Mouse (Mus musculus) liver, embryonic 12.5 days (tissue): ENCODE data around the gene Shroom2. TPM values are rescaled to one million over a fixed set of nuclear protein-coding genes. Genes with fewer than 3 reads are reported as not detected.

Experiments
- ATAC-seq: fragments of 200-750 bp; cut with Nextera tagmentation; 2 replicates; pipeline ENCODE4 v1.8.0; 2017; ENCODE audit warnings: moderate number of reproducible peaks, mild to moderate bottlenecking, moderate library complexity
- H3K27ac ChIP-seq: fragments of 300-500 bp; sonication (generic); 2 replicates; pipeline ENCODE4 v1.5.1; 2016; ENCODE audit warnings: mild to moderate bottlenecking
- H3K27me3 ChIP-seq: fragments of 300-500 bp; sonication (generic); replicated peaks from 2 replicates; pipeline ENCODE4 v1.6.1; 2016; ENCODE audit warnings: mild to moderate bottlenecking, moderate library complexity
- H3K36me3 ChIP-seq: fragments of 300-500 bp; sonication (generic); 2 replicates; pipeline ENCODE4 v1.6.1; 2016; ENCODE audit warnings: mild to moderate bottlenecking, moderate library complexity
- H3K4me1 ChIP-seq: fragments of 300-500 bp; sonication (generic); 2 replicates; pipeline ENCODE4 v1.6.1; 2016
- H3K4me2 ChIP-seq: fragments of 300-500 bp; sonication (generic); 2 replicates; pipeline ENCODE4 v1.6.1; 2016; ENCODE audit warnings: mild to moderate bottlenecking, moderate library complexity
- H3K4me3 ChIP-seq: fragments of 300-500 bp; sonication (generic); 2 replicates; pipeline ENCODE4 v1.5.1; 2016; ENCODE audit warnings: mild to moderate bottlenecking, moderate library complexity
- H3K9ac ChIP-seq: fragments of 300-500 bp; sonication (generic); 2 replicates; pipeline ENCODE4 v1.6.1; 2016; ENCODE audit warnings: mild to moderate bottlenecking, moderate library complexity
- H3K9me3 ChIP-seq: fragments of 300-500 bp; sonication (generic); replicated peaks from 2 replicates; pipeline ENCODE4 v1.6.1; 2016; ENCODE audit warnings: mild to moderate bottlenecking, moderate library complexity
- WGBS: fragments of 180-500 bp; shearing (Covaris S2); methylation state at CpG from one replicate; pipeline ENCODE4 v1.1.7; 2016; ENCODE audit not compliant: insufficient replicate concordance; 5-methylcytosine and 5-hydroxymethylcytosine counted together
- polyA plus RNA-seq: library from polyadenylated mRNA; unstranded; fragments of >200 nt; fragmentation: Nextera tagmentation; extraction: Ambion mirVana; gene quantifications from 2 replicates; pipeline ENCODE4 v1.2.1, GENCODE M21; 2016

Shroom2 gene
- polyA plus RNA-seq, 1 experiment from 2014 or later = 1.9 TPM

DNA sequence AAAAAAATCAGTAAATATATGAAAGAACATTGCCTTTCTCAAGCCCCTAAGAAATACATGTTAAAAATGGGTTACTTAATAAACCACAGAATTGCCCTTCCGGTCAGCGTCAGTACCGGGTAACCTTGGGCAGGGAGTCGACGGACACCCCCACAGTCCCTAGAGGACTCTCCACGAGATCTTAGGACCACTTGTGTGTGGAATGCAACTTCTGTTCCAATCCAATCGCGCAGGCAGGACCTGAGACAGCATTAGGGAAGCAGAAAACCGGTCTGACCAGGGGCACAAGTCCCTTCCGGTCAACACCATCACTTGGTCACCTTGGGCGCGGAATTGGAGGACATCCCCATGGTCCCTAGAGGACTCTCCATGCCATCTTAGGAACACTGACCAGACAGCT lies 133.9 kb downstream of the Shroom2 start:
- no peaks in the 10 kb centered on the region for H3K27me3 ChIP-seq
- H3K9ac ChIP-seq = no peak overlapping the region
- no peak overlapping the region for H3K4me3 ChIP-seq
- no peaks in the 10 kb centered on the region for H3K9me3 ChIP-seq
- H3K4me2 ChIP-seq = no peak overlapping the region
- WGBS = 81% methylated on average over 12 of the region's 12 CpGs
- H3K4me1 ChIP-seq = no peaks in the 10 kb centered on the region
- H3K36me3 ChIP-seq = no peaks in the 10 kb centered on the region
- ATAC-seq = no peak
- no peak overlapping the region for H3K27ac ChIP-seq

DNA sequence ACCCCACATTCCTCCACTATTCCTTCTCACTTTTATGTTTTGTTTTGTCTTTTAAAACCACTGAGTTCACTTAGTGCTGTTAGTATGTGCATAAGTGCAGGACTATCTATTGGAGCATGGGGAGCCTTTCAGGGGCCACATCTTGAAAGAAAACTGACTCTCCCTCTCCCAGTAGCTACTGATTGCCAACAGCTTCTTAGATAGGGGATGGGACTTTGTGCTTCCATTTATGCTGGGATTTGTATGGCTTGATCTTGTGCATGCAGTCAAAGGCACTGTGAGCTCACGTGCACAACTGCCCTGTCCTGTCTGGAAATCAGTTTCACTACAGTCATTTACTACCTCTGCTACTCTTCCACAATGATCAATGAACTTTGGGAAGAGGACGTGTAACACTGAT lies 147.9 kb downstream of the Shroom2 start:
- ATAC-seq = no peak

DNA sequence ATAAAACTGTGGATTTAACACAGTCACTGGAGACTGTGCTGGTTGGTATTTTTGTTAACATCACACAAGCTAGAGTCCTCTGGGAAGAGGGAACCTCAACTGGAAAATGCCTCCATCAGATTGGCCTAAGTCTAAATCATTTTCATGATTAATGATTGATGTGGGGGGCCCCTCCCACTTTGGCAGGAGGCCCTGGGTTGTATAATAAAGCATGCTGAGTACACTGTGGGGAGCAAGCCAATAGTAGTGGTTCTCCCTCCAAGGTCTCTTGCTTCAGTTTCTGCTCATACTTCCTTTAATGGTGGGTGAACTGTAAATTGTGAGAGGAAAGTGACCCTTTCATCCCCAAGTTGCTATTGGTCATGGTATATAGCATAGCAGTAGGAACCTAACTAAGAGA lies 148.3 kb downstream of the Shroom2 start:
- Histone ChIP-seq H3K27me3 (peaks cover 4% of the 10 kb centered on the region; the same call in 1 of the 2 replicates), H3K4me3 (no peak overlapping the region), H3K9ac (no peak overlapping the region), H3K36me3 (no peaks in the 10 kb centered on the region), H3K27ac (no peak overlapping the region), H3K9me3 (no peaks in the 10 kb centered on the region), H3K4me1 (no peaks in the 10 kb centered on the region), H3K4me2 (no peak overlapping the region)
- ATAC-seq = no peak

More for the DNA sequence above, 147.9 kb downstream of the Shroom2 start:
- peaks cover 4% of the 10 kb centered on the region; the same call in 1 of the 2 replicates for H3K27me3 ChIP-seq
- no peak overlapping the region for H3K4me3 ChIP-seq
- H3K36me3 ChIP-seq = no peaks in the 10 kb centered on the region
- no peak overlapping the region for H3K27ac ChIP-seq
- WGBS = 62% methylated on average over 2 of the region's 2 CpGs
- no peaks in the 10 kb centered on the region for H3K9me3 ChIP-seq
- H3K9ac ChIP-seq = no peak overlapping the region
- H3K4me2 ChIP-seq = no peak overlapping the region
- no peaks in the 10 kb centered on the region for H3K4me1 ChIP-seq

DNA sequence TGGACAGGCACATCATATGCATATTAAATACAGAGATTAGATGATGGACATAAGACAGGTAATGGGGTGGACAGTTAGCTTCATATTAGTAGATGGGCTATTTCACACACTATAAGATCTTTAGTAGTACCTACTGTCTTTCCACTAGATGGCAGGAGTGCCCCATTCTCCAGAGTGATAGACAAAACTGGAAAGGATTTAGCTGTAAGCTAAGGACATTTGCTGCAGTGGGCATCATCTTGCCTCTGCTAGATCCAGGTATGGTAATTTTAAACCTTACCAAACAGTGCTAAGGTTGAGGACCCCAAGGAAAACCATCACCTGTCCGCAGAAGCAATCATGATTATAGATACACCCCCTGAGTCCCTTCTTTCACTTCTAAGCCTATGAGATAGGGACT lies 150.8 kb downstream of the Shroom2 start:
- Histone ChIP-seq H3K27me3 (peaks cover 4% of the 10 kb centered on the region; the same call in 1 of the 2 replicates), H3K27ac (no peak overlapping the region), H3K9me3 (no peaks in the 10 kb centered on the region), H3K4me1 (no peaks in the 10 kb centered on the region), H3K36me3 (no peaks in the 10 kb centered on the region), H3K9ac (no peak overlapping the region), H3K4me3 (no peak overlapping the region), H3K4me2 (no peak overlapping the region)
- no peak for ATAC-seq
- 74% methylated on average over 1 of the region's 1 CpGs for WGBS

DNA sequence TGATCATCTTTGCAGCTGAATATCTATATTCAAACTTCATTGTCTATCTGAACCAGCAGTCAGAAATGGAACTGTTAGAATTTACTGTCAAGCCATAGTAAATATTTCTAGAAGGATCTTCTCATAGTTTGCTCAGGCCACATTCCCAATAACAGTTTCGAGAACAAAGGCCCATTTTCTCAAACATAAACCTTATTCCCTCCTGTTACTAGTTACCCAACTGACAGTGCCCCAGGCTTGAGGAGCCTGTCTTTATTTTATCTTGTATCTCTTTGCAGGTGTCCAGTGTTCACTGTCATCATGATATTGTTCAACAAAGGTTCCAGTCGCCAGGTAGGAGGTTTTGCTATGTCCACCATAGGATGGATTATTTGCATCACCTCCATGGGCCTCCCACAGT lies 206.2 kb downstream of the Shroom2 start, which contains the start of gene Cldn34a:
Gene Cldn34a, plus strand, starts transcription at position 301 of the 400 bp plus-strand sequence.
- Histone ChIP-seq H3K27me3 (no peaks in the 10 kb centered on the region; the same call in 1 of the 2 replicates), H3K4me2 (no peak within 1 kb of the TSS), H3K36me3 (no peaks in the 10 kb centered on the region), H3K4me1 (no peaks in the 10 kb centered on the region), H3K27ac (no peak within 1 kb of the TSS), H3K9ac (no peak within 1 kb of the TSS), H3K4me3 (no peak within 1 kb of the TSS), H3K9me3 (no peaks in the 10 kb centered on the region)
- 42% methylated on average over 2 of the region's 2 CpGs for WGBS
- no peak for ATAC-seq

Other genes with a start within 250 kb of the Shroom2 start
- gene Cldn34a, start 206.1 kb downstream of the Shroom2 start, polyA plus RNA-seq = not detected in 2 replicates
- gene Gpr143, start 12.5 kb upstream of the Shroom2 start, polyA plus RNA-seq = 0.07 TPM in 1 of 2 replicates, not detected in the other
- 0.42 and 1.1 TPM in 2 replicates for gene Usp51, start 237.0 kb upstream of the Shroom2 start, polyA plus RNA-seq